Mouse (Mus musculus) forebrain, embryonic 11.5 days (tissue): Measurements from ENCODE around the gene 9930111J21Rik1. TPM values are rescaled to one million over a fixed set of nuclear protein-coding genes. Genes with fewer than 3 reads are reported as not detected.
"Not testable (repeated sequence)": the region's sequence is repeated elsewhere in the genome, so short reads cannot be mapped to it uniquely, and the experiment has no call there.

Source experiments
- ATAC-seq: fragments of 200-750 bp; cut with Nextera tagmentation; replicated peaks from 2 replicates; pipeline ENCODE4 v1.8.0; 2017; ENCODE audit warnings: moderate TSS enrichment; ENCODE audit not compliant: low FRiP score
- DNase-seq: peaks from one replicate; pipeline ENCODE4 v3.0.0-alpha.2; 2017; ENCODE audit warnings: low spot score
- H3K27ac ChIP-seq: fragments of 300-500 bp; sonication (generic); 2 replicates; pipeline ENCODE4 v1.5.1; 2014; ENCODE audit warnings: low read depth, low read length
- H3K27me3 ChIP-seq: fragments of 300-500 bp; sonication (generic); 2 replicates; pipeline ENCODE4 v1.6.1; 2014; ENCODE audit warnings: mild to moderate bottlenecking, low read length, mixed read lengths; ENCODE audit not compliant: control insufficient read depth, insufficient read depth
- H3K36me3 ChIP-seq: fragments of 300-500 bp; sonication (generic); 2 replicates; pipeline ENCODE4 v1.6.1; 2014; ENCODE audit warnings: mild to moderate bottlenecking, low read length, moderate library complexity, mixed read lengths; ENCODE audit not compliant: control insufficient read depth, insufficient read depth
- H3K4me1 ChIP-seq: fragments of 300-500 bp; sonication (generic); replicated peaks from 2 replicates; pipeline ENCODE4 v1.6.1; 2014; ENCODE audit warnings: low read length, mixed read lengths; ENCODE audit not compliant: control insufficient read depth, insufficient read depth
- H3K4me2 ChIP-seq: fragments of 300-500 bp; sonication (generic); 2 replicates; pipeline ENCODE4 v1.6.1; 2014; ENCODE audit warnings: low read depth, mild to moderate bottlenecking, low read length, moderate library complexity, mixed read lengths; ENCODE audit not compliant: severe bottlenecking
- H3K4me3 ChIP-seq: fragments of 300-500 bp; sonication (generic); 2 replicates; pipeline ENCODE4 v1.5.1; 2014; ENCODE audit warnings: low read depth, low read length
- H3K9ac ChIP-seq: fragments of 300-500 bp; sonication (generic); 2 replicates; pipeline ENCODE4 v1.6.1; 2014; ENCODE audit warnings: low read length
- H3K9me3 ChIP-seq: fragments of 300-500 bp; sonication (generic); 2 replicates; pipeline ENCODE4 v1.6.1; 2016; ENCODE audit warnings: low read length, mixed read lengths; ENCODE audit not compliant: control insufficient read depth
- WGBS: fragments of 180-500 bp; shearing (Covaris S2); extraction: QIAGEN DNeasy Blood & Tissue Kit; methylation state at CpG from one replicate; pipeline ENCODE4 v1.1.7; 2014; 5-methylcytosine and 5-hydroxymethylcytosine counted together
- polyA plus RNA-seq: library from polyadenylated mRNA; unstranded; fragments of >200 nt; fragmentation: Nextera tagmentation; extraction: Ambion mirVana; gene quantifications from 2 replicates; pipeline ENCODE4 v1.2.1, GENCODE M21; 2014

The 9930111J21Rik1 gene
- polyA plus RNA-seq, 1 experiment from 2014 or later, result 0.20 TPM

- DNase-seq, H3K27ac ChIP-seq, H3K4me2 ChIP-seq, H3K4me1 ChIP-seq, H3K9ac ChIP-seq, H3K9me3 ChIP-seq, H3K4me3 ChIP-seq, H3K36me3 ChIP-seq, H3K27me3 ChIP-seq, ATAC-seq: not testable (repeated sequence)
- 93% methylated on average over 2 of the region's 3 CpGs for WGBS
Observed at GRCm38 (mm10) chr11:48988219-48988618, 9.0 kb upstream of the 9930111J21Rik1 start.

- not testable (repeated sequence) for H3K36me3 ChIP-seq, H3K9me3 ChIP-seq, ATAC-seq, H3K9ac ChIP-seq, H3K4me2 ChIP-seq, H3K4me1 ChIP-seq, H3K4me3 ChIP-seq, H3K27ac ChIP-seq, H3K27me3 ChIP-seq, DNase-seq
- no CpG with 5 or more reads among the region's 3 CpGs for WGBS
Observed at GRCm38 (mm10) chr11:48982848-48983247, 3.6 kb upstream of the 9930111J21Rik1 start.

- not testable (repeated sequence) for ATAC-seq
Observed at GRCm38 (mm10) chr11:48980052-48980451, 854 bp upstream of the 9930111J21Rik1 start.

GRCm38 (mm10) chr11:48978240-48978939 lies 808 bp downstream of the 9930111J21Rik1 start, which contains the start of gene Olfr56:
Gene Olfr56 (plus strand): TSS chr11:48978889.
- H3K27me3 ChIP-seq, H3K27ac ChIP-seq, H3K9ac ChIP-seq, H3K4me3 ChIP-seq, H3K4me1 ChIP-seq, H3K36me3 ChIP-seq, H3K9me3 ChIP-seq, DNase-seq, H3K4me2 ChIP-seq, ATAC-seq: not testable (repeated sequence)
- WGBS, result no CpG with 5 or more reads among the region's 1 CpGs

More at GRCm38 (mm10) chr11:48980052-48980451, 854 bp upstream of the 9930111J21Rik1 start:
- not testable (repeated sequence) for H3K36me3 ChIP-seq, H3K4me1 ChIP-seq, DNase-seq, H3K4me2 ChIP-seq, H3K9me3 ChIP-seq, H3K27me3 ChIP-seq, H3K9ac ChIP-seq, H3K27ac ChIP-seq, H3K4me3 ChIP-seq
- no CpG with 5 or more reads among the region's 5 CpGs for WGBS

- not testable (repeated sequence) for ATAC-seq, H3K4me2 ChIP-seq, H3K9me3 ChIP-seq, H3K36me3 ChIP-seq, H3K27ac ChIP-seq, DNase-seq, H3K27me3 ChIP-seq, H3K4me3 ChIP-seq, H3K9ac ChIP-seq, H3K4me1 ChIP-seq
- no CpG with 5 or more reads among the region's 1 CpGs for WGBS
Observed at GRCm38 (mm10) chr11:48974686-48975085, 4.5 kb downstream of the 9930111J21Rik1 start.

- H3K9me3 ChIP-seq, H3K4me2 ChIP-seq, H3K36me3 ChIP-seq, H3K9ac ChIP-seq, ATAC-seq, H3K4me3 ChIP-seq, H3K27ac ChIP-seq, H3K4me1 ChIP-seq, DNase-seq, H3K27me3 ChIP-seq: not testable (repeated sequence)
- 94% methylated on average over 6 of the region's 6 CpGs for WGBS
Observed at GRCm38 (mm10) chr11:48946090-48946489, 33.1 kb downstream of the 9930111J21Rik1 start, which contains the start of gene Psme2b. Gene Psme2b (minus strand): TSS chr11:48946190.

GRCm38 (mm10) chr11:48939286-48939685 lies 39.9 kb downstream of the 9930111J21Rik1 start:
- not testable (repeated sequence) for DNase-seq, H3K4me3 ChIP-seq, H3K9me3 ChIP-seq, ATAC-seq, H3K27ac ChIP-seq, H3K4me1 ChIP-seq, H3K4me2 ChIP-seq, H3K27me3 ChIP-seq, H3K36me3 ChIP-seq, H3K9ac ChIP-seq

- H3K4me1 ChIP-seq, ATAC-seq, H3K9ac ChIP-seq, DNase-seq, H3K27ac ChIP-seq, H3K4me2 ChIP-seq, H3K27me3 ChIP-seq, H3K36me3 ChIP-seq, H3K9me3 ChIP-seq, H3K4me3 ChIP-seq: not testable (repeated sequence)
- WGBS, result no CpG with 5 or more reads among the region's 3 CpGs
Observed at GRCm38 (mm10) chr11:48935291-48935690, 43.9 kb downstream of the 9930111J21Rik1 start.

- not testable (repeated sequence) for H3K4me3 ChIP-seq, H3K9me3 ChIP-seq, H3K9ac ChIP-seq, H3K4me2 ChIP-seq, DNase-seq, H3K27me3 ChIP-seq, H3K4me1 ChIP-seq, H3K27ac ChIP-seq, H3K36me3 ChIP-seq, ATAC-seq
- 86% methylated on average over 1 of the region's 1 CpGs for WGBS
Observed at GRCm38 (mm10) chr11:48933923-48934322, 45.3 kb downstream of the 9930111J21Rik1 start.
